Mouse (Mus musculus): ENCODE measurements around the gene Etfrf1. TPM values are rescaled to one million over a fixed set of nuclear protein-coding genes. Genes with fewer than 3 reads are reported as not detected.

Gene Etfrf1
- polyA plus RNA-seq (2014; fragmentation: Illumina TruSeq; extraction: RNeasy Lipid Tissue Mini Kit (QIAGEN cat#74804); ENCODE audit: low read depth, low replicate concordance) = 155 TPM

DNA sequence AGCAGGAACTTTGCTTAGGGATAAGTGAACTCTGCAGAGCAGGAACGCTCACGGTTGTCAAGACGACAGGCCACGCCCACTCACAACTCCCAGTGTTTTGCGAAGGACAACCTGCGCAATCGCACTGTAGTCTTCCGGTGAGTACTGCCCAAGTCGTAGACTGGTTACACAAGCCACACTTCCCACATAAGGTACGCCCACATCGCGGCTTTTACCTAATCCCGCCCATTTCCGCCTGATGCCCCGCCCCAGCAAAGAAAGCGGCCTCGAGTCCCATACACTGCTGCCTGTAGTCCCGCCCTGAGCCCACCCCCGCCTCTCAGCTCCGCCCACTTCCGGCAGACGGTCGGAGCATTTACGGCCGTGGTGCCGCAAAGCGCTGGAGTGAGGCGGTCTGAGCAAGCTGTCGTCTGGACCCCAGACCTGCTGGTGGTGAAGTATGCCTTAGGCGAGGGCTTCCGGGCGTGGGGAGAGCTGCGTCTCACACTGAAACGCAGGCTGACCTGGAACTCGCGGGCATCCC lies at the start of gene Etfrf1, which contains the start of gene Casc1:
Etfrf1 (plus strand) TSS at position 319 of the 523 bp plus-strand sequence.
Casc1 (minus strand) TSS at position 190 of the 523 bp plus-strand sequence.

DNA sequence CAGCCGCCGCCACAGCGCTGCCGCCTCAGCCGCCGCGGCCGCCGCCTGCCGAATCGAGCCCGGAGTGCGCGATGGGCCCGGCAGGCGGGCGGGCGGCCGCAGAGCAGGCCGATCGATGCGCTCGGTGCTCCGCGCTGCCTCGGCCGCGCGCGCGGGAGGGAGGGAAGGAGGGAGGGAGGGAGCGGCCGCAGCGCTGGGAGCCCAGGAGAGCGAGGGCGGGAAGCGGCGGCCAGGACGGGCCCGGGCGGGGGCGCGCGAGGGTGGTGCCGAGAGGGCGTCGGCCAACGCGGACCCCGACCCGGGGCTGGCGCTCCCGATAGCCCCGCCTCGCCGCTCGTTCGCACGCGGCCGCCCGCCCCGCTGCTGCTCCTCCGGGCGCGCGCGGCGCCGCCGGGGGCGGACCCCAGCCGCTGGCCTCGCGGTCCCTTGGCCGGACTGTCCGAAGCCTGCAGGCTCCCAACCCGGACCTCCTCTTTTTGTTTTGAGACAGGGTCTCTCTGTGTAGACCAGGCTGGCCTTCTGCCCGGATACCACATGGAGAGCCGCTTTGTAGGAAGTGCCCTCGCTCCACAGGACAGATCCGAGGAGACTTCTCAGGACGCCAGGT lies 39.4 kb downstream of the Etfrf1 start, which contains the start of gene Kras:
Kras (minus strand) TSS at position 55 of the 607 bp plus-strand sequence.

Other genes with a start within 250 kb of the Etfrf1 start
- gene Bcat1, start 134.9 kb upstream of the Etfrf1 start, polyA plus RNA-seq (2014; fragmentation: Illumina TruSeq; extraction: RNeasy Lipid Tissue Mini Kit (QIAGEN cat#74804); ENCODE audit: low read depth, low replicate concordance) = 0.57 TPM
- gene Lrmp, start 95.5 kb upstream of the Etfrf1 start, polyA plus RNA-seq (2014; fragmentation: Illumina TruSeq; extraction: RNeasy Lipid Tissue Mini Kit (QIAGEN cat#74804); ENCODE audit: low read depth, low replicate concordance) = 27.9 TPM
- gene Casc1, start 129 bp upstream of the Etfrf1 start, polyA plus RNA-seq (2014; fragmentation: Illumina TruSeq; extraction: RNeasy Lipid Tissue Mini Kit (QIAGEN cat#74804); ENCODE audit: low read depth, low replicate concordance) = 1.0 TPM
- 496 TPM for gene Kras, start 39.1 kb downstream of the Etfrf1 start, polyA plus RNA-seq (2014; fragmentation: Illumina TruSeq; extraction: RNeasy Lipid Tissue Mini Kit (QIAGEN cat#74804); ENCODE audit: low read depth, low replicate concordance)